ENCODE assay signal across 10 mouse cellular contexts in genomic region chr1:88839977-88840628, GRCm38 (mm10).
DNase-seq lines count a peak whose midpoint lies in the region; ATAC-seq and TF ChIP-seq lines count a peak whose summit lies in the region.
"Had no signal": no experiment of that assay in that cellular context is flagged by ENCODE, and none has a peak within 500 bp of the region (broad histone marks: within the 10 kb centered on the region; RNA-seq: fewer than 3 reads in every experiment).

No protein-coding gene starts in this region.

- 2% methylated on average over 9 of the region's 9 CpGs for WGBS in forebrain, embryonic 14.5 days
- WGBS in limb, embryonic 14.5 days = 65% methylated on average over 9 of the region's 9 CpGs
- WGBS in intestine, postnatal 0 days = 66% methylated on average over 9 of the region's 9 CpGs

- DNase-seq in cerebellum, adult 18-20 months = peak; percentile 40 to 48
- peak; percentile 81 for DNase-seq in forebrain, embryonic 14.5 days (ENCODE audit: low spot score)
- peak; percentile 9 for DNase-seq in limb, embryonic 14.5 days (ENCODE audit: low spot score)
- DNase-seq in spleen, adult 18-20 months = no peak
- DNase-seq in MN1 (ENCODE audit: low spot score) = no peak

- no peak overlapping the region for H3K4me2 ChIP-seq in forebrain, embryonic 14.5 days (ENCODE audit: low read length)
- no peak overlapping the region for H3K4me2 ChIP-seq in limb, embryonic 14.5 days (replicated peaks; ENCODE audit: low read depth, low read length, severe bottlenecking)
- H3K4me2 ChIP-seq in intestine, postnatal 0 days (replicated peaks; ENCODE audit: low read depth) = no peak overlapping the region
- H3K4me2 ChIP-seq: lung, embryonic 15.5 days; stomach, embryonic 15.5 days had no signal

- peak; percentile 77 for ATAC-seq in forebrain, embryonic 14.5 days
- no peak for ATAC-seq in limb, embryonic 14.5 days (ENCODE audit: low FRiP score, low read depth)
- ATAC-seq in megakaryocyte progenitor cell, adult 5-6 weeks (replicated peaks; ENCODE audit: poor library complexity) = no peak
- ATAC-seq in intestine, postnatal 0 days = no peak

- TF ChIP-seq POLR2A in limb, embryonic 14.5 days (IDR thresholded peaks at IDR 0.05; ENCODE audit: borderline replicate concordance, extremely low read depth, insufficient read depth, insufficient read length) = no peak

- TF ChIP-seq CTCF in E14TG2a.4 (conservative IDR thresholded peaks at IDR 0.05; ENCODE audit: low read length) = no peak
- TF ChIP-seq CTCF in intestine, postnatal 0 days (IDR thresholded peaks at IDR 0.05; ENCODE audit: low read depth) = no peak

- H3K9ac ChIP-seq in forebrain, embryonic 14.5 days (ENCODE audit: low read length) = no peak overlapping the region
- no peak overlapping the region for H3K9ac ChIP-seq in limb, embryonic 14.5 days (ENCODE audit: low read depth, low read length, severe bottlenecking)
- H3K9ac ChIP-seq in intestine, postnatal 0 days (ENCODE audit: low read depth, low read length) = no peak overlapping the region
- H3K9ac ChIP-seq: lung, embryonic 15.5 days; stomach, embryonic 15.5 days had no signal

- H3K9me3 ChIP-seq in E14TG2a.4 (ENCODE audit: low read length) = no peaks in the 10 kb centered on the region
- H3K9me3 ChIP-seq in forebrain, embryonic 14.5 days (replicated peaks; ENCODE audit: control insufficient read depth, low read length) = no peaks in the 10 kb centered on the region
- no peaks in the 10 kb centered on the region for H3K9me3 ChIP-seq in limb, embryonic 14.5 days (ENCODE audit: control insufficient read depth, low read length)
- H3K9me3 ChIP-seq in intestine, postnatal 0 days (ENCODE audit: control insufficient read depth) = no peaks in the 10 kb centered on the region
- H3K9me3 ChIP-seq: lung, embryonic 15.5 days; stomach, embryonic 15.5 days had no signal

- H3K4me1 ChIP-seq in E14TG2a.4 (replicated peaks; ENCODE audit: low read depth, low read length) = peaks cover 47% of the 10 kb centered on the region
- H3K4me1 ChIP-seq in forebrain, embryonic 14.5 days (ENCODE audit: control insufficient read depth, insufficient read depth, low read length) = peaks cover 15% of the 10 kb centered on the region
- no peaks in the 10 kb centered on the region for H3K4me1 ChIP-seq in limb, embryonic 14.5 days (ENCODE audit: control insufficient read depth, insufficient read depth, low read length)
- H3K4me1 ChIP-seq in intestine, postnatal 0 days (replicated peaks; ENCODE audit: control insufficient read depth, insufficient read depth, low read length) = no peaks in the 10 kb centered on the region
- H3K4me1 ChIP-seq: lung, embryonic 15.5 days had no signal

- H3K27ac ChIP-seq in forebrain, embryonic 14.5 days (ENCODE audit: low read depth, low read length) = peak overlapping the region; percentile 63
- 0 out of 2 replicates have a peak overlapping the region, but pooled peaks have one; percentile 2 for H3K27ac ChIP-seq in limb, embryonic 14.5 days (replicated peaks; ENCODE audit: low read depth, low read length)
- no peak overlapping the region for H3K27ac ChIP-seq in intestine, postnatal 0 days (ENCODE audit: low read depth, low read length)
- H3K27ac ChIP-seq: lung, embryonic 15.5 days; stomach, embryonic 15.5 days had no signal

- no peaks in the 10 kb centered on the region for H3K27me3 ChIP-seq in E14TG2a.4 (ENCODE audit: insufficient read depth, low read length)
- H3K27me3 ChIP-seq in forebrain, embryonic 14.5 days (replicated peaks; ENCODE audit: control insufficient read depth, insufficient read depth, low read length) = no peaks in the 10 kb centered on the region
- H3K27me3 ChIP-seq in limb, embryonic 14.5 days (ENCODE audit: control insufficient read depth, insufficient read depth, low read length) = no peaks in the 10 kb centered on the region
- H3K27me3 ChIP-seq in intestine, postnatal 0 days (replicated peaks; ENCODE audit: control insufficient read depth, insufficient read depth, low read length) = no peaks in the 10 kb centered on the region
- H3K27me3 ChIP-seq: lung, embryonic 15.5 days; stomach, embryonic 15.5 days had no signal

- 0 out of 2 replicates have a peak overlapping the region, but pooled peaks have one; percentile 11 for H3K4me3 ChIP-seq in E14TG2a.4 (replicated peaks; ENCODE audit: low read length)
- no peak overlapping the region for H3K4me3 ChIP-seq in forebrain, embryonic 14.5 days (ENCODE audit: low read depth, low read length)
- H3K4me3 ChIP-seq in limb, embryonic 14.5 days (replicated peaks; ENCODE audit: low read length) = no peak overlapping the region
- no peak overlapping the region for H3K4me3 ChIP-seq in intestine, postnatal 0 days (ENCODE audit: low read depth, low read length)
- H3K4me3 ChIP-seq: lung, embryonic 15.5 days; stomach, embryonic 15.5 days had no signal

- H3K36me3 ChIP-seq in E14TG2a.4 (ENCODE audit: insufficient read depth, low read length) = no peaks in the 10 kb centered on the region
- no peaks in the 10 kb centered on the region for H3K36me3 ChIP-seq in forebrain, embryonic 14.5 days (ENCODE audit: control insufficient read depth, insufficient read depth, low read length)
- no peaks in the 10 kb centered on the region for H3K36me3 ChIP-seq in limb, embryonic 14.5 days (ENCODE audit: control insufficient read depth, insufficient read depth, low read length)
- no peaks in the 10 kb centered on the region for H3K36me3 ChIP-seq in intestine, postnatal 0 days (ENCODE audit: control insufficient read depth, insufficient read depth)
- H3K36me3 ChIP-seq: lung, embryonic 15.5 days; stomach, embryonic 15.5 days had no signal

Comparison
In these comparisons a context has a peak if more than half of its experiments do, and no peak if none do; other contexts are left out.
1. DNase-seq: peak in cerebellum, adult 18-20 months (2 of 2), forebrain, embryonic 14.5 days (single experiment) and limb, embryonic 14.5 days (single experiment); none in spleen, adult 18-20 months (0 of 2) and MN1 (single experiment).